Mouse (Mus musculus) stomach, embryonic 16.5 days (tissue): ENCODE results near the gene Pa2g4. TPM values are rescaled to one million over a fixed set of nuclear protein-coding genes. Genes with fewer than 3 reads are reported as not detected.

Source experiments
- ATAC-seq: fragments of 200-750 bp; cut with Nextera tagmentation; 2 replicates; pipeline ENCODE4 v1.8.0; 2017; ENCODE audit warnings: moderate number of reproducible peaks, moderate TSS enrichment; ENCODE audit not compliant: insufficient read depth, low FRiP score
- H3K27ac ChIP-seq: fragments of 300-500 bp; sonication (generic); 2 replicates; pipeline ENCODE4 v1.5.1; 2014; ENCODE audit warnings: low read length
- H3K27me3 ChIP-seq: fragments of 300-500 bp; sonication (generic); 2 replicates; pipeline ENCODE4 v1.6.1; 2014; ENCODE audit warnings: low read length, control low read depth, mixed read lengths; ENCODE audit not compliant: control insufficient read depth, insufficient read depth
- H3K36me3 ChIP-seq: fragments of 300-500 bp; sonication (generic); 2 replicates; pipeline ENCODE4 v1.6.1; 2014; ENCODE audit warnings: low read length; ENCODE audit not compliant: control insufficient read depth, insufficient read depth
- H3K4me1 ChIP-seq: fragments of 300-500 bp; sonication (generic); 2 replicates; pipeline ENCODE4 v1.6.1; 2014; ENCODE audit warnings: low read length, control low read depth, mixed read lengths; ENCODE audit not compliant: control insufficient read depth, insufficient read depth
- H3K4me2 ChIP-seq: fragments of 300-500 bp; sonication (generic); 2 replicates; pipeline ENCODE4 v1.6.1; 2014; ENCODE audit warnings: low read depth, low read length, mixed read lengths
- H3K4me3 ChIP-seq: fragments of 300-500 bp; sonication (generic); replicated peaks from 2 replicates; pipeline ENCODE4 v1.5.1; 2014; ENCODE audit warnings: mild to moderate bottlenecking, low read length
- H3K9ac ChIP-seq: fragments of 300-500 bp; sonication (generic); 2 replicates; pipeline ENCODE4 v1.6.1; 2014; ENCODE audit warnings: low read length
- H3K9me3 ChIP-seq: fragments of 300-500 bp; sonication (generic); replicated peaks from 2 replicates; pipeline ENCODE4 v1.6.1; 2016; ENCODE audit warnings: low read length, control low read depth; ENCODE audit not compliant: control insufficient read depth
- WGBS: fragments of 180-500 bp; shearing (Covaris S2); extraction: QIAGEN DNeasy Blood & Tissue Kit; methylation state at CpG from one replicate; pipeline ENCODE4 v1.1.7; 2014; 5-methylcytosine and 5-hydroxymethylcytosine counted together
- polyA plus RNA-seq: library from polyadenylated mRNA; unstranded; fragments of >200 nt; fragmentation: Nextera tagmentation; extraction: Ambion mirVana; gene quantifications from 2 replicates; pipeline ENCODE4 v1.2.1, GENCODE M21; 2015

Gene Pa2g4
- polyA plus RNA-seq, 1 experiment from 2014 or later: 198 TPM

DNA sequence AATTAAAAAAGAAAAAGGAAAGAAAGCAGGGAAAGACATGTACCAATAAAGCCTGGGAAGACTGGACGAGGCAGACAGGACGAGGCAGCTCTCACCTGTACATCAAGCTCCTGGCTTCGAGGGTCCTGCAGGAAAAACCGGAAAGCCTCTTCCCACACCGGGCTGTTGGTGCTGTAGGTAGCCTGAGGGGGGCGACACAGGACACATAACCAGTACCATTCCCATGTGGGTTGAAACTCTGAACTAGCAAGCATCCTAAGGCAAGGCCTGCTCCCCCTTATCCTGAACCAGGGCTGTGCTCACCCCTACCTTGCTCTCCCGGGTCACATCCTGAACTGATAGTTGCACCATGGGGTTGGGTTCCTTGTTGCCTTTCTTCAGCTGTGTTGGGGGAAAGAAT is 47.0 kb downstream of the Pa2g4 start:
- no peak overlapping the region for H3K9ac ChIP-seq
- ATAC-seq: no peak
- H3K36me3 ChIP-seq: peaks cover 11% of the 10 kb centered on the region; the same call in 1 of the 2 replicates
- 71% methylated on average over 7 of the region's 7 CpGs for WGBS
- no peak overlapping the region for H3K27ac ChIP-seq
- no peaks in the 10 kb centered on the region for H3K9me3 ChIP-seq
- H3K4me1 ChIP-seq: peaks cover 1% of the 10 kb centered on the region; the same call in 1 of the 2 replicates
- no peak overlapping the region for H3K4me2 ChIP-seq
- no peak overlapping the region for H3K4me3 ChIP-seq
- H3K27me3 ChIP-seq: no peaks in the 10 kb centered on the region

- no peaks in the 10 kb centered on the region for H3K27me3 ChIP-seq
- H3K36me3 ChIP-seq: peaks cover 11% of the 10 kb centered on the region; the same call in 1 of the 2 replicates
- H3K4me1 ChIP-seq: no peaks in the 10 kb centered on the region
- H3K9me3 ChIP-seq: no peaks in the 10 kb centered on the region
- no peak overlapping the region for H3K4me3 ChIP-seq
- no peak overlapping the region for H3K27ac ChIP-seq
- WGBS: 40% methylated on average over 6 of the region's 6 CpGs
- H3K9ac ChIP-seq: no peak overlapping the region
- no peak for ATAC-seq
- no peak overlapping the region for H3K4me2 ChIP-seq
Measured at GRCm38 (mm10) chr10:128516677-128517076, 49.1 kb downstream of the Pa2g4 start.

GRCm38 (mm10) chr10:128516029-128516428 is 49.8 kb downstream of the Pa2g4 start:
- Histone ChIP-seq H3K4me3 (no peak overlapping the region), H3K9ac (peak overlapping the region; percentile 31; the same call in 1 of the 2 replicates), H3K27ac (no peak overlapping the region), H3K9me3 (no peaks in the 10 kb centered on the region), H3K4me2 (peak overlapping the region; percentile 36), H3K27me3 (no peaks in the 10 kb centered on the region), H3K36me3 (peaks cover 11% of the 10 kb centered on the region; the same call in 1 of the 2 replicates), H3K4me1 (no peaks in the 10 kb centered on the region)
- WGBS: 42% methylated on average over 20 of the region's 20 CpGs
- ATAC-seq: no peak

DNA sequence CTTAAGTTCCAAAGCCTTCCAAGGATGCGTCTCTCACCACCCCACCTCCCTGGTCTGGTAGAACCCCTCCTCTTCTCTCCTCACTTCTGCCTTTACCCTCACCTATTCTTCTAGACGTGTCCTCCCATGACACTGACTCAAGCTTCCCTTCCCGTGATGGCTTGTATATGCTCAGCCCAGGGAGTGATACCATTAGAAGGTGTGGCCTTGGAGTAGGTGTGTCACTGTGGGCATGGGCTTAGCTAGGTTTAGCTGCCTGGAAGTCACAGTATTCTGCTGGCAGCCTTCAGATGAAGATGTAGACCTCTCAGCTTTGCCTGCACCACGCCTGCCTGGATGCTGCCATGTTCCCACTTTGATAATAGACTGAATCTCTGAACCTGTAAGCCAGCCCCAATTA is 50.7 kb downstream of the Pa2g4 start:
- no peak overlapping the region for H3K4me2 ChIP-seq
- no peak for ATAC-seq
- H3K9me3 ChIP-seq: no peaks in the 10 kb centered on the region
- H3K4me3 ChIP-seq: no peak overlapping the region
- H3K9ac ChIP-seq: no peak overlapping the region
- H3K36me3 ChIP-seq: peaks cover 6% of the 10 kb centered on the region; the same call in 1 of the 2 replicates
- no peak overlapping the region for H3K27ac ChIP-seq
- H3K4me1 ChIP-seq: no peaks in the 10 kb centered on the region
- no peaks in the 10 kb centered on the region for H3K27me3 ChIP-seq
- 77% methylated on average over 4 of the region's 4 CpGs for WGBS

- no peak for ATAC-seq
- H3K4me2 ChIP-seq: no peak overlapping the region
- H3K9ac ChIP-seq: no peak overlapping the region
- no peaks in the 10 kb centered on the region for H3K36me3 ChIP-seq
- 83% methylated on average over 12 of the region's 12 CpGs for WGBS
- no peak overlapping the region for H3K4me3 ChIP-seq
- H3K4me1 ChIP-seq: no peaks in the 10 kb centered on the region
- no peak overlapping the region for H3K27ac ChIP-seq
- no peaks in the 10 kb centered on the region for H3K9me3 ChIP-seq
- no peaks in the 10 kb centered on the region for H3K27me3 ChIP-seq
Measured at GRCm38 (mm10) chr10:128511761-128512160, 54.0 kb downstream of the Pa2g4 start.

- H3K27ac ChIP-seq: no peak overlapping the region
- H3K4me1 ChIP-seq: no peaks in the 10 kb centered on the region
- H3K9ac ChIP-seq: no peak overlapping the region
- no peak for ATAC-seq
- no peaks in the 10 kb centered on the region for H3K27me3 ChIP-seq
- 85% methylated on average over 9 of the region's 9 CpGs for WGBS
- no peak overlapping the region for H3K4me2 ChIP-seq
- no peak overlapping the region for H3K4me3 ChIP-seq
- no peaks in the 10 kb centered on the region for H3K36me3 ChIP-seq
- no peaks in the 10 kb centered on the region for H3K9me3 ChIP-seq
Measured at GRCm38 (mm10) chr10:128511189-128511588, 54.6 kb downstream of the Pa2g4 start.

DNA sequence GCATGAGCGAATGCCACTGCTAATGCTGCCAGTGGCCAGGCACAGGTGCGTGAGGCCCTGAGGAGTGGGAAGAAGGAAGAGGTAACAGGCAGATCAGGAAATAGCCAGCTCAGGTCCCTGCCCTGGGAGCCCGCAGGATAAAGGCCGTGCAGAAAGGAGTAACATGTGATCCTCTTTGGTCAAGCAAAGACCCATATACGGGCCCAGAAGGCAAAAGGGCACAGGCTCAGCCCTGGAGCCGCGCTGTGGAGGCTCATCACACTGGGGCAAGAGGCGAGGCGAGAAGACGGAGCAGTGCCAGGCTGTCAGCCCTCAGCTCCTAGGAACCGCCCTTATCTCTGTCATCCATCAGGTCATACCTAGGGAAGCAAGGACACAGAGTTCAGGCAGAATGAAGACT is 55.5 kb downstream of the Pa2g4 start:
- H3K4me3 ChIP-seq: no peak overlapping the region
- H3K9ac ChIP-seq: no peak overlapping the region
- H3K27ac ChIP-seq: no peak overlapping the region
- WGBS: 87% methylated on average over 11 of the region's 11 CpGs
- H3K9me3 ChIP-seq: no peaks in the 10 kb centered on the region
- H3K4me2 ChIP-seq: no peak overlapping the region
- no peaks in the 10 kb centered on the region for H3K36me3 ChIP-seq
- no peak for ATAC-seq
- H3K27me3 ChIP-seq: no peaks in the 10 kb centered on the region
- no peaks in the 10 kb centered on the region for H3K4me1 ChIP-seq

GRCm38 (mm10) chr10:128509831-128510230 is 56.0 kb downstream of the Pa2g4 start:
- Histone ChIP-seq H3K4me3 (no peak overlapping the region), H3K4me2 (no peak overlapping the region), H3K36me3 (no peaks in the 10 kb centered on the region), H3K9ac (no peak overlapping the region), H3K27me3 (no peaks in the 10 kb centered on the region), H3K4me1 (peaks cover 4% of the 10 kb centered on the region), H3K27ac (no peak overlapping the region), H3K9me3 (no peaks in the 10 kb centered on the region)
- ATAC-seq: no peak
- 56% methylated on average over 4 of the region's 4 CpGs for WGBS

- no peak for ATAC-seq
- 87% methylated on average over 9 of the region's 9 CpGs for WGBS
- Histone ChIP-seq H3K27ac (peak overlapping the region; percentile 7; the same call in 1 of the 2 replicates), H3K36me3 (no peaks in the 10 kb centered on the region), H3K4me2 (no peak overlapping the region), H3K4me1 (peaks cover 9% of the 10 kb centered on the region), H3K27me3 (no peaks in the 10 kb centered on the region), H3K9ac (no peak overlapping the region), H3K9me3 (no peaks in the 10 kb centered on the region), H3K4me3 (no peak overlapping the region)
Measured at GRCm38 (mm10) chr10:128509203-128509602, 56.6 kb downstream of the Pa2g4 start.

- Histone ChIP-seq H3K27ac (peak overlapping the region; percentile 46), H3K9ac (no peak overlapping the region), H3K36me3 (no peaks in the 10 kb centered on the region), H3K9me3 (no peaks in the 10 kb centered on the region), H3K27me3 (no peaks in the 10 kb centered on the region), H3K4me1 (peaks cover 9% of the 10 kb centered on the region), H3K4me2 (no peak overlapping the region), H3K4me3 (no peak overlapping the region)
- no peak for ATAC-seq
- WGBS: 58% methylated on average over 9 of the region's 9 CpGs
Measured at GRCm38 (mm10) chr10:128508260-128508659, 57.5 kb downstream of the Pa2g4 start.
